Mouse (Mus musculus) megakaryocyte, embryonic 14.5 days (primary cell): ENCODE results near the gene Mei4.

ENCODE experiments used
- FLI1 ChIP-seq: IDR thresholded peaks from 2 replicates; pipeline ENCODE4 v1.6.1; 2012; ENCODE audit warnings: low read length, inconsistent platforms, mixed read lengths
- GATA1 ChIP-seq: IDR thresholded peaks from 3 replicates; pipeline ENCODE4 v1.6.1; 2012; ENCODE audit warnings: mixed read lengths, low read length, inconsistent platforms, borderline replicate concordance

GRCm38 (mm10) chr9:81858861-81859260, 4.6 kb upstream of the Mei4 start:
- TF ChIP-seq FLI1 (no peak), GATA1 (no peak)
